Mouse (Mus musculus) E14TG2a.4 (cell line): ENCODE measurements around the gene Slc5a6.

Experiments
- CTCF ChIP-seq: conservative IDR thresholded peaks from 2 replicates; pipeline ENCODE4 v1.5.1; 2014; ENCODE audit warnings: low read length
- NANOG ChIP-seq: IDR thresholded peaks from 2 replicates; pipeline ENCODE4 v1.6.1; 2014; ENCODE audit warnings: borderline replicate concordance, low read length, mixed read lengths

DNA sequence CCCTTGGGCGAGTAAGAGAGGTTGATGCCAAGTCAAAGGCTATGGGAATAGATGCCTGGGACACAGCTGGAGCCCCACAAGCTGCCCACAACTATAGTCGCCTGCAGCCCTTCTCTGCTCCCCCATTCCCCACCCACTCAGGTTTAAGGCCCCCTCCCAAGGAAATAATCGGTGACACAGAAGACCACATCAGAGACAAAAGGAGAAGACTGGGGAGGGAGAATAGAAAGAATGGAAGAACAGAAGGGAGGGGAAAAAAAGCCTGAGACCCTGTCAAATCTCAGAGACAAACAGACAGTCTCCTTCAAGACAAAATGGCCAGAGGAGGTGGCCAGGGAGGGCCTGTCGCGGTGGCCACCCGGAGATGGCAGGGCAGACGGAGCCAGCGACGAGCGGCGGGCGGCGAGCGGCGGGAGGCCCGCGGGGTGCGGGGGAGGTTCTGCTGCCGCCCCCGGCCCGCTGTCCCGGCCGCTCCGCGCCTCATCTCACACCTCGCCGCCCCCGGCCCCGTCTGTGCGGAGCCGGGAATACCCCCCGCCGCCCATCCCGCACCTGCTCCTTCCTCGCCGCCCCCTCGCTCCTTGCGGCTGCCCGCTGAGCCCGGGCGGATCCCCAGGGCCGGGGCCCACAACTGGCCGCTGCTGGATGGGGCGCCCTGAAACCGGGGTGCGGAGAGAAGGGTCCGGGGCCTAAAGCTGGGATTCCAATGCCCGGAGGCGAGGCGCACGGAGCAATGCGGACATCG is 43.7 kb upstream of the Slc5a6 start:
- no peak for TF ChIP-seq CTCF
- no peak for TF ChIP-seq NANOG
